Mouse (Mus musculus) liver, embryonic 14.5 days (tissue): ENCODE data around the gene Macf1.

Experiments used
- CTCF ChIP-seq: IDR thresholded peaks from 2 replicates; pipeline ENCODE4 v1.5.1; 2016; ENCODE audit warnings: antibody characterized with exemption, low read depth, control low read depth
- EP300 ChIP-seq: IDR thresholded peaks from 2 replicates; pipeline ENCODE4 v1.6.1; 2016; ENCODE audit warnings: antibody characterized with exemption, low read depth

DNA sequence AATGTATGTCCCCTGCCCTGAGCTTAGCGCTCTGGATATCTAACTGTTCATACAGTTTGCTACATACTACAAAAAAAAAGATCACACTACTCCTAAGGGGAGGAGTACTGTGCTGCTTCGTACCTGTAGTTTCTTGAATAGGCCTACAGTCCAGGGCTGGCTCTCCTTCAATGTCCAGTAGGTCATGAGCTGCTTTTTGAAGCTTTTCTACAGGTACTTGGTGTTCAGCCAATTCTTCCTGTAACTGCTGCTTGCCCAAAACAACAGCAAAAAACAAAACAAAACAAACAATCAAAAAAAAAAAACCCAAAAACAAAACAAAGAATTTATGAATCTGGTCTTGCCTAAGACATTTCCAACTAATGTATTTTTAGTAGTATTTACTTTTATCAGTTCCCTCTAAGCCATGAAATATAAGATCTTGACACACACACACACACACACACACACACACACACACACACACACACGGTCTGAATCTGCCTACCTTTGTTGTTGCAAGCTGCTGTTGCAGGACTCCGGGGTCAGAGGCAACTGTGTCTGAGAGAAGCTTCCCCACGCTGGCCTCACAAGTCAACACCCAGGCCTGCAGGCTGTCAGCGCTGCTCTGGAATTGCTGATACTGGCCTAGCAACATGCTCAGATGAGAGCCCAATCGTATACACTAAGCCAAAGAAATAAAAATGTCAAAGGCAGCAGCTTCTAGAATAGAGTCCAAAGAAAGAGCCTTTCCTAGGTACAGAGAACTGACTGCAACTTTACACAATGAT is 229.1 kb downstream of the Macf1 start:
- TF ChIP-seq EP300 (no peak), CTCF (no peak)
